Mouse (Mus musculus) megakaryocyte progenitor cell, adult 5-6 weeks (primary cell): ENCODE measurements around the gene Cabp1. TPM values are rescaled to one million over a fixed set of nuclear protein-coding genes. Genes with fewer than 3 reads are reported as not detected.

Experiments
- ATAC-seq: replicated peaks from 2 replicates; pipeline ENCODE4 v1.8.0; 2016; ENCODE audit warnings: mild to moderate bottlenecking, moderate TSS enrichment, inconsistent platforms; ENCODE audit not compliant: poor library complexity
- total RNA-seq, 2 experiments: library from RNA; stranded (forward) in 1 of 2; stranded (reverse) in 1 of 2; fragments of 157-497, 149-512 nt in 1 of 2; fragments of 200-1000 nt in 1 of 2; gene quantifications; 2 replicates each; pipeline versions ENCODE4 v1.2.3 to v1.2.4; 2015 to 2017

Gene Cabp1
- total RNA-seq (2015) (not detected in 2 replicates), total RNA-seq (2017) (not detected in 2 replicates)

DNA sequence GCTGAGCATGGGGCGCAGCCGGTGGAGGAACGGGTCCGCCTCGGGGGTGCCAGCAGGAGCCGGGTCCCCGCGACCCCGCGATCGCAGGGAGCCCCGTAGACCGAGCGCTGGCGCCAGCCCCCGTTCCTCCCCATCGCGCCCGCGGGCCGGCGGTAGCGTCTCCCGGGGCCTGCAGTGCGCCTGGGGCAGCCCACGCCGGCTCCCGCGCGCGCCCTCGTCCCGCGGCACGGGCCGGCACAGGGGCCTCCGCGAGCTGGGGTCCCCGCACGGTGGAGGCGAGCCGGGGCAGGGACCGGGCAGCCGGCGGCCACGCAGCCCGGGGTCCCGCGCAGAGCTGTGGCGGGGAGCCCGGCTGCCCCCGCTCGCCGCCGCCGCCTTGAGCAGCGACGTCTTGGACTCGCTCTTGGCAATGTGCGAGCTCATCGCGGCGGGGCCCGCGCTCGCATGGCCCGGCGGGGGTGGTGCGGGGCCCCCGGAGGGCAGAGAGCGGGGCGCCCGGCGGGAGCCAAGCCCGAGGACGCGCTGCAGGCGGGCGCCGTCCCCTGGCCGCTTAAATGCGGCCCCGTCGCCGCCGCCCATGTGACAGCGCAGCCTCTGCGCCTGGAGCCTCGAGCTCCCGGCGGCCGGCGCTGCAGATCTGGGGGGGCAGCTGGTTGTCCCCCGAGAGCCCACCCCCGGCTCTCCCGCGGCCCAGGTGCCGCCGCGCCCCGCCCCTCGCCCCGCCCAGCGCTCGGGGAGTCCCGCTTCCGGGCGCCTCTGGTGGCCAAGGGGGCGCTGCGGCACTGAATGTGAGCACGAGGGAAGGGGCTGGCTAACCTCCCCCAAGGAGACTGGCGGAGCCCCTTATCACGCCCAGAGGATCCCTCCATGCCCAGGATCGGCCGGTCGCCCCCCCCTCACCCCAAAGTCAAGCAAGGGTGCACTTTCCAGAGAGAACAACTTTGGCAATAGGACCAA lies at the start of gene Cabp1:
Gene Cabp1 (minus strand): TSS at position 713 of the 957 bp plus-strand sequence.
- peak; percentile 52; the same call in 1 of the 2 replicates for ATAC-seq

DNA sequence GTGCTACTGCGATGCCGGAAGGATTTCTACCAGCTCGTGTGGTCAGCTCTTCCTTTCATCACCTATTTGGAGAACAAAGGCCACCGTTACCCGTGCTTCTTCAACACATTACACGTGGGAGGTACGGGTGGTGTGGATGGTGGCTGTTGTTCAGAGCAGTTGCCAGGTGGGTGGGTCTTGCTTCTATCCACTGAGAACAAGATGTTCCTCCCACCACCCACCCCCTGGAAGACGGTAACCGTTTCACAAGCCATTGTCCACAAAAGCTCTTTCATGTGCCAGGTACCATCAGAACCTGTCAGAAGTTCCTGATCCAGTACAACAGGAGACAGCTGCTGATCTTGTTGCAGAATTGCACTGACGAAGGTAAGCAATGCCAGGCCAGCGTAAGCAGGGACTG lies 46.0 kb upstream of the Cabp1 start:
- no peak for ATAC-seq

DNA sequence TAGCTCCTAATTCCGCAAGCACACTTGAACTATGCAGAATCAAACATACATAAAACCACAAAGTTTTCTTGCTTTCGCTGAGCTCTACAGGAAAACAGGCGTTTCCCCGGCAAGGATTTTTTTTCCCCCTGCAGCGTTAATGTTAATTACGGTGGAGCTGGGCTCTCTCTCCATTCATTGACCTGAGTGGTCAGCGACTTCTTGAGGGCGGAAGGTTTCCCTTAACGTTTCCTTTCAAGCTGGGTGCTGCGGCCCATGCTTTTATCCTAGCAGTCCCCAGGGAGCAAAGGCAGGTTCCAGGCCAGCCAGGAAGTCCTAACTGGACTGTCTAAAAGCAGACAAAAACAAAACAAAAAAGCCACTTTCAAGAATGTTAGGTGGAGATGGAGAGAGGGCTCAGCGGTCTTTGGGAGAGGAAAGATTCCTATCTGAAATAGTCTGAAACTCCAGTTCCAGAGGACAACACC lies 44.6 kb upstream of the Cabp1 start:
- no peak for ATAC-seq

DNA sequence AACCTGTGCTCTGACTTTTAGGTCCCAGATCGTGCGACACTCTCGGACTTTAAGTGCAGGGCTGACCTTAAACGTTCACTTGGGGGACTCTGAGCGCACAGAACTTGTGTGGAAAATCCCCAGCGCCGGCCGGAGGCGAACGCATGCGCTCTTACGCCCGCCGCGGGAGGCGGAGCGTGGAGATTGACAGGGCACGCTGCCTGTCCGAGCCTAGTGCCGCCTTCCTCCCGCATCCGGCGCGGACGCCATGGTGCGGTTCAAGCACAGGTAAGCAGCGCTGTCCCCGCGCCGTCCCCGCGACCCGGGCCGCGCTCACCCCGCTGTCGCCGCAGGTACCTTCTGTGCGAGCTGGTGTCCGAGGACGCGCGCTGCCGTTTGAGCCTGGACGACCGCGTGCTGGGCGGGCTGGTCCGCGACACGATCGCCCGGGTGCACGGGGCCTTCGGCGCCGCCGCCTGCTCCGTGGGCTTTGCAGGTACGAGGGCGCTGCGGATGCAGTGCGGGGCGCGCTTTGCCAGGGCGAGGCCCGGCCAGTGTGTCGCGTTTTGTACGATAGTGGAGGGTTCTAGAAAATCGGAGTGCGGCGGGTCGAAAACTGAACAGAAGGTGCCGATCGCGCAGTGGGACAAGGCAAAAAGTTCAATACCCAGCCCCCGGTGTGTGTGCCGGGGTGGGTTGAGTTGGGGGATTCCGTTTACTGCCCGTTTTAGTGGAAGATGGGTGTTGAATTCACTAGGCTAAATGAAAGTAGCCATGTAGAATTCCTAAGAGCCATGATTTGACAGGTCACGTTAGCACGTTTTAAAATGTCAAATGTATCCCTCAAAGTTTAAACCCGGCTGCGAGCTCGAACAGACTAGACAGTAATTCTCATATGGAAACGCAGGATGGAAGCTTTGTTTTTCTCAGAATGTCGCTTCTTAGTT lies 43.9 kb upstream of the Cabp1 start:
- ATAC-seq: peak; percentile 88

DNA sequence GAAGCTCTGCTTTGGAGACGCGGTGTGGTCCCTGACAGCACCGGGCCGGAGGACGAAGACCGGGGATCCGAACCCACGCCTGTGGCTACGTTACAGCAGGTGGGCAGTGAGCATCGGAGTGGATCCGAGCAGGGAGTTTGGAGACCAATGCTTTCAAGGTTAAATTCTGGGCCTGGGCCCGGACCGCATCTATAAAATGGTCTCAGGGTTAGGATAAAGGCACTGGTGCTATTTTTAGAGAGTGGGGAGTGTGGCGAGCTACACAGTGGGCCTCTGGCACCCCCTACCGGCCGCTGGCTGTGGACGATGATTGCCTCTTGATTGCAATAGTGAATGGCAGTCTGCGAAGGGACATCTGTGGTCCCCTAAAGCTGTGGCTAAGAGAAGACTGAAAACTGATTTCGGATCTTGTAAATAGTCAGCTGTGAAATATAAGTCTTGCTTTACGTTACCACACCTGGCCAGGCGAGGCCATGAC lies 41.6 kb upstream of the Cabp1 start, which contains the start of gene Pop5:
Gene Pop5 (plus strand): TSS at position 51 of the 478 bp plus-strand sequence.
- peak; percentile 86 for ATAC-seq

DNA sequence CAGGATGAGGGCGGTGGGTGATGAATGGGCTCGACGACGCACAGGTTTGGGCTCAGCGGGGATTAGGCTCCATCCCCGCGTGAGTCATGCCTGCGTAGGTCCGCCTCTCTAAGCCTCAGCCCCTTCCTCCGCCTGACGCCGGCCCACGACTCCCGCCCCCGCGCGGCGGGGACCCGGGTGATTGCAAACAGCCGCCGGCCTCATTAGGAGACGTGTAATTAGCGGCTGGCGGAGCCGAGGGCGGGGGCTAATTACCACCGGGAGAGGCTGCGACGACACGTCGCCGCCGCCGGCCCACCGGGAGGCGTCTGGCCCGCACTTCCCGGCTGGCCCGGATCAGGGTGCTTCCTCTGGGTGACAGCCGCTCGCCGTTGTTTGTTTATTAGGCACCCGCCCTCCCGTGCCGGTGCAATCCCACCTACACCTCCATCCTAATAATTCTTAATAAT lies 41.2 kb upstream of the Cabp1 start:
- peak; percentile 8; the same call in 1 of the 2 replicates for ATAC-seq

DNA sequence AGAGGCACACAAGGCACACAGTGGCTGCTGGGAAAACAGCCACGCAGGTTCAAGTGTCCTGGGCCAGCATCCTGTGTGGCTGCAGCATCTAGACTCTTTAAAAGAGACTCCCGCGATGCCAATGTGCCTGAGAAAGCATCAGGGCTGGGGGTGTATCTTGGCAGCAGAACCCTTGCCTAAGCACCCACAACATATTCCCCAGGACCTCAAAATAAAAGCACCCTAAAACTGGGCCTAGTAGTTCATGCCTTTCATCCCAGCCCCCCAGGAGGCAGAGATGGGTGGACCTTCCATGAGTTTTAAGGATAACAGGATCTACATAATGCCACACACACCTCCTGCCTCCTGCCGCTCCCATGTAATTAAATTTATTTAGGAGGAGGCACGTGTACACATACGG lies 40.3 kb upstream of the Cabp1 start:
- ATAC-seq: no peak

DNA sequence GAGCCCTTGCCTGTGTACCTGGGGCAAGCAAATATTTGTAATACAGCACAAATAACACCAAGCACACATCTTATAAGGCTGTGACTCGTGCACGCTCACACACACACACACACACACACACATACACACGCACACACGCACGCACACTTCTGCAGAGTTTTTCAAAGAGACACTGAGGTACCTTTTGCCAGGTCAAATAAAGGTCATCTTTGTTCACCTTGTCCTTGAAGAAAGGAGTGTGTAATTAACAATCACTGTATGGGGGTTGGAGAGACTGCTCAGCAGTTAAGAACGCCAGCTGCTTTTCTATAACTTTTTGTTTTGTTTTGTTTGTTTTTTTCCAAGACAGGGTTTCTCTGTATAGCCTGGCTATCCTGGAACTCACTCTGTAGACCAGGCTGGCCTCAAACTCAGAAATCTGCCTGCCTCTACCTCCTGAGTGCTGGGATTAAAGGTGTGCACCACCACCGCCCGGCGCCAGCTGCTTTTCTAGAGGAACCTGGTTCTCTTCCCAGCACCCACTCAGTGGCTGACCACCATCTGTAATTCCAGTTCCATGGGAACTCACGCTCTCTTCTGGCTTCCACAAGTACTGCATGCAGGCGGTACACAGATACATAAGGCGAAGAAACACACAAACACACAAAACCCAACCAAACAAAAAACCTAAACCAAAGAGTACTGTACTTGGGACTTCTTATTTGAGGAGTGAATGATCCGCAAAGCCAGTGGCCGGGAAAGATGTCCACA lies 39.0 kb upstream of the Cabp1 start:
- ATAC-seq: no peak

DNA sequence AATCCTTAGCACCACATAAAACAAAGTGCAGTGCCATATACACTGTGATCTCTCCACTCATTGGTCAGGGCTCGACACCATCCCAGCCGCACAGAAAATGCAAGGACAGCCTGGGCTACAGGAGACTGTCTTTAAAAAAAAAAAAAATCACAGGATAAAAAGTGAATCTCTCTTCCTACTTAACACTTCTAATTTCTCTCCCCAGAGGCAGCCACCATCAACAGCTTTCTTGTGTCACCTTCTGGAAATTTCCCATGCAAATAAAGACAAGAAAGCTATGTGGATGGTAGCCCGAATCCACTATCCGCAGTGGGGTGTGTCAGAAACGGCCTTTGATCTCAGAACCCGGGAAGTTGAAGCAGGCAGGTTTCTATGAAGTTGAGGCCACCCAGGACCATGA lies 38.3 kb upstream of the Cabp1 start:
- no peak for ATAC-seq

DNA sequence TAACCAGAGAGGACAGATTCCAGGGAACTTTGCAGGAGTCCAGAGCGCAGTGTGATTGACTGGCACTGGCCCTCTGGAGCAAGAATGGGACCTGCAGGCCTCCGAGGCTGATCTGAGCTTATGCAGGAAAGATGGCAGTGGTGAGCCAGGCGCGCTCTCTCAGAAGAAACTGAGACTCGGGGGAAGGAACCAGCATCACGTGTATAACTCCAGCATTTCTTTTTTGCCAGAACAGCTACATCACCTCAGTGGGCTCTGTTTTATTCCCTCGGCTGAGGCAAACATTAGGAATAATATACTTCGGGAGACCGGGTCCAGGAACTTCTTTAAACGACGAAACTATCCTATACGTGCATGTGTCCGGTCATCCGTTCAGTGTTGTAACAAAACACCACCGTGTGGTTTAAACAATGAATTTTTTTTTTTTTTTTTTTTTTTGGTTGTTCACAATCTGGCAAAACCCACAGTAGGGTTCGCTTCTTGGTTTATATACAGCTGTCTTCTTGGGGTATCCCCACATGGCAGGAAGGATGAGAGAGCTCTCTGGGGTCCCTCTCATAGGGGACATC lies 37.5 kb upstream of the Cabp1 start:
- ATAC-seq: no peak

DNA sequence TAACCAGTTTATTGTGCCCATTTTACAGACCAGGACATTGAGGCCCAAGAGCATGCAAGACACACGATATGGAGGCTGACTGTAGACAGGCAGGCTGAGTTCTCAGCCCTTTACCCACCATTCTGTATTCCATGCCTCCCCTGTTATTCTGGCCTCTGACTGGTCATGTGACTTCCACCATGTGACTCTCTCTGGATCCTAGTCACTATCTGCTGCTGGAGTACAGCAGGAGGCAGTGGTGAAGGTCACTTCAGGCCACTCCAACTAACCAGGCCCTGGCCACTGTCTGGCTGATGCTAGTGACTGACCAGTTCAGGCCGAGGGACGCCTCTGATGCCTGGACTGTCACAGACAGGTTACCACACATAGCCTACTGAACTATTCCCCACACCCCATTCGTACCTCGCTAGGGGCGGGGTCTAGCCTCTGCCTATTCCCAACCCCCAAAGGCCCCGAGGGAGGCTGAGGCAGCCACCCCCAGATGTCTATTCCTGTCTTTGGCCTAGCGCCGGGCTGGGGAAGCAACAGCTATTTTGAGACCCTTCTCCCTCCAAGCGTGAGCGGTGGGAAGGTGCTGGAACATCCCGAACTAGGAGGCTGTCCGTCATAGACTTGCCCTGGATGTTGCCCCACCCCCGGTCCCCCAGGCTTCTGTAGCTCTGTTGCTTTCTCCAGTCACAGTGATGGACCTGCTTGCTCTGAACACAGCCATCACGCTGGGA lies 36.8 kb upstream of the Cabp1 start:
- ATAC-seq: no peak

DNA sequence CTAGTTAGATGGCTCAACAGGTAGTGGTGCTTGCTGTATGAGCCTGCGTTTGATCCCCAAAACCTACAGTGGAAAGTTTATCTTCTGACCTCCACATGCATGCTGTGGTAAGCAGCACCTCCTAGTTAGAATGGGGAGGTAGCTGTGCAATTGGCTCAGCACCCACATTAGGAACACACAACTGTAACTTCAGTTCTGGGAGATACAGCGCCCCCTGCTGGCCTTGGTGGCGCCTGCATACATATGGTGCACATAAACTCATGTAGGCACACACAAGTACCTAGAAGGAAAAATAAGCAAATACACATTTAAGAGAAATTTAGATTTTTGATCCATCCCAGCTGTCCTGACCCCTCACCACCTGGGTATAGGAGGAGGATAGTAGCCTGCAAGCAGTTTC lies 28.3 kb upstream of the Cabp1 start:
- ATAC-seq: no peak

DNA sequence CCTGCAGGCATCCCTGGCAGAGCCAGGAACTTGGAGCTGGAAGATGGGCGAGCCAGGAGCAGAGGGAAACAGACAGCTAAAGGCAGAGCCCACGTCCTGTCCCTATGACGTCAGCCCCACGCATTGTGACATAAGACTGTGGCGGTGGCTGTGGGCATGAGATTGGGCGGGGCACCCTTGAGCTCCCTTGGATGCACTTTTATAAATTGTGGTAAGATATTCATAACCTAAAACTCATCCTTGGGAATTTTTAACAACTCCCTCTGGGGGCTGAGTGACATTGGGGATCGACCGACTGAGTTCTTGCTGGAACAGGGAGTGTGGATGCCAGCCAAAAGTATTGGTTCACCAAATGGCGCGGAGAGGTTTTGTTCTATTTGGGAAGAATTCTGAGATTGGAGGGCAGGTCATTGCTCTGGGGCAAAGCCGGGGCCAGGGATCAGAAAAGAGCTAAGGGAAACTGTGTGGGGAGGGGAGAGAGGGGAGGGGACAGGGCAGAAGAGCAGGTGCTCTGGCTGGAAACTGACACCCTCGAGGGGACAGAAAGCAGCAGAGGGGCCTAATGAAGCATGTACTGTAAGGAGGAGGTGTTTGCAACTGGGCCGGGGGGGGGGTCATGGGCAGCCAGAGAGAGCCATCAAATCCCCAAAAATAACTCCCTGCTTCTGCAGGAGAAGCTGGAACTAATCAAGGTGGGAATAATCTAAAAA lies 26.9 kb upstream of the Cabp1 start:
- ATAC-seq: peak; percentile 46; the same call in 1 of the 2 replicates

DNA sequence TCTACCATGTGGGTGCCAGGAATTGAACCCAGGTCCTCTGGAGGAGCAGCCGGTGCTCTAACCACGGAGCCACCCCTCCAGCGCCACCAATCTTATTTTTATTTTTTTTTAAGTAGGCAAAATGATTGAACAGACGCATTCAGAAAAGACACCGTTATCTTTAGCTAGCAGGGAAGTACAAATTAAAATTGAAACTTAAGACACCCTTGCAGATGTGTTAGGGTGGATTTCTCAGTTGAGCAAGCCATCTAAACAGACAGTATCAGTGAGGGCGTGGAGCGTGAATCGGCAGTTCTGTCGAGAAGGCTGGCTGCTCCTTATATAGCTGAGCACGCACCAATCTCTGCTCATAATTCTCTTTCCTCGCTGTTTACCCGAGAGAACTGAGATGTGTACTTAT lies 23.8 kb upstream of the Cabp1 start:
- peak; percentile 57; the same call in 1 of the 2 replicates for ATAC-seq

DNA sequence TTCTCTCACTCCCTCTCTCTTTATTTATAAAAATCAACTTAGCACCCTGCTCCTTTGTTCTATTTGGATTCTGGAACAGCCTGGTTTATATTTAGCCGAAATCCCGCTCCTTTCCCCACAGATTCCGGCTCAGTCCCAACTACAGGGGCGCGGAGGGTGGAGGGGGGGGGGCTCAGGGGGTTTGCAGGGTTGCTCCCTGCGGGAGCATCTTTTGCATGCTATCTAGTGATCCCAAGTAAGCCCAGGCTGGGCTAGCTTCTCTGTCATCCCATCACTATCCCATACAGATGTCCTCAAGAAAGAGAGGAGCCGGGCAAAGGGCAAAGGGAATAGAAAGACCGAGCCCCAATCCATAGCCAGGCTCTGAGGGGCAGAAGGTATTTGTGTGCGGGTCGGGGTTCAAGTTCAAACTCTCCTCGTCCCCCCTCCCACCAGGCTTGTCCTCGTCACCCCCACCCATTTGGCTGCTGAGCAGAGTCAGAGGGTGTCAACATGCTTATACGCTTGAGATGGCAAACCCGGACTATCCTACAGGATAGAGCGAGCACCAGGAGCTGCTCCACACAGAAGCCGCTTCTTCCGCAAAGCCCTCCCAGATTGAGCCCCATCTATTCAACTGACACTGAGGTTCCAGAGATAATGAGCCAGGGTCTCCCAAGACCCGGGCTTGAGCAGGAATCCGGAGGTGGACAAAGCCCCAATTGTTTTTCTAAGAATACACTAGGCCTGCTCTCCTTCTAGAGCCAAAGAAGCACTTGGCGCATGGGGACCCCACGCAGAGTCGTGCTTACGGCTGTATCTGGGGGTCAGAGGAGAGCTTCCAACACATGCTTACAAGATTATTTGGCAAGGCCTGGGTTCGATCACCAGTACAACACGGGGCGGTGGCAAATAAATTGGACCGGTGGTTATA lies 21.3 kb upstream of the Cabp1 start:
- ATAC-seq: no peak

DNA sequence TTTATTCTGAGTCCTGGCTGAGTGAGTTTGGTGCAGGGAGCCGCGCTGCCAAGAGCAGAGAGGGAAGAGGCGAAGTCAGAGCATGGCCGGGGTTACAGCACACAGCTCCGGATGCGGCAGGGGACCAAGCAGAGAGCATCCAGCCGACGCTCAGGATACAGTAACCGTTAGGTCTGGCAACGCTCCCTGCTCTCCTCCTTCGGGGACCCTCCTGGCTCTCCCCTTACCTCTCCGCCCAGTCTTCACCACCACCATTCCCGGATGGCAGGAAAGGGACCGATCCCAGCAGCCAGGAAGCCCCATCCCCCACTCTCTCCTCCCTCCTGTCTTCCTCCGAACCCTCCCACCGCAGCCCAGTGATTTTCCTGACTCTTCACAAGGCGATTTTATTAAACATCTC lies 20.7 kb upstream of the Cabp1 start:
- 0 out of 2 replicates have a peak, but pooled peaks have one; percentile 31 for ATAC-seq

DNA sequence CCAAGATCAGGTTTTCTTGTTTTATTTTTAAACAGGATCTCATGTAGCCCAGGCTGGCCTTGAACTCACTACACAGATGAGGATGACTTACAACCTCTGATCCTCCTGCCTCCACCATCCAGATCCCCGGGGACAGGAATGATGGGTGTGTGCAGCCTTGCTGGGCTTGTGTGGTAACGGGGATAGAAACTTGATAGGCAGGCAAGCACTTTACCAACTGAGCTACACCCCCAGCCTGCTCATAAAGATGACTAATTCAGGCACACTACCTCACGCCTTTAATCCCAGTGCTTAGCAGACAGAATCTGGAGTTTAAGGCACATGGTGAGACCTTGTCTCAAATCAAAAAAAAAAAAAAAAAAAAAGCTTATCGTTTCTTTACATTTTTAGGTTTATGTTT lies 18.7 kb upstream of the Cabp1 start:
- no peak for ATAC-seq

DNA sequence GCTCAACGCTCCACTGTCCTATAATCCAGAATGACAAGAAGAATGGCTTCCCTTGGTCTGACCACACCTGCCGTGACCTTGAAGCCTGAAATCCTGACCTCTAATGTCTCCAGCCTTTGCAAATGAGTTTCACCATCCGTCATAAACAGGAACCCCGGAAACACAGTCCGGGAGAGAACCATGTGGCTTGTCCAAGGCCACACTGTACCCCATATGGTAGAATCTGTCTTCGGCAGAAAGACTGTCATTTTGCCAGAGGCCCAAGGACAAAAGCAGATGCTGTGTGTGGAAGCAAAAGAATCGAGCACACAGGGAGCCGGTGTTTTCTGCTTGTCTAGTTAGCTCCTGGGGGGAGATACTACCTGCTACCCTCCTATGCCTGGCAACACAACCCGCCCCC lies 18.3 kb upstream of the Cabp1 start:
- ATAC-seq: no peak
